Mouse (Mus musculus) CH12.LX (cell line): ENCODE results near the gene Krtap19-3.

Experiments used
- CTCF ChIP-seq, 2 experiments: IDR thresholded peaks in 1 of 2; conservative IDR thresholded peaks in 1 of 2; 2 replicates each; pipeline ENCODE4 v1.5.1; 2011 to 2012; ENCODE audit warnings: low read depth in 2 of 2, low read length in 2 of 2, improper control_type of control experiment in 1 of 2, inconsistent platforms in 1 of 2, mild to moderate bottlenecking in 1 of 2, moderate library complexity in 1 of 2
- EP300 ChIP-seq: IDR thresholded peaks from 2 replicates; pipeline ENCODE4 v1.6.1; 2011; ENCODE audit warnings: low read length, improper control_type of control experiment
- GABPA ChIP-seq: IDR thresholded peaks from 2 replicates; pipeline ENCODE4 v1.6.1; 2012; ENCODE audit warnings: low read depth, low read length, improper control_type of control experiment, inconsistent platforms; ENCODE audit not compliant: insufficient replicate concordance
- MAFK ChIP-seq: IDR thresholded peaks from 2 replicates; pipeline ENCODE4 v1.6.1; 2011; ENCODE audit warnings: low read length, improper control_type of control experiment; ENCODE audit not compliant: insufficient replicate concordance
- POLR2A ChIP-seq: IDR thresholded peaks from 2 replicates; pipeline ENCODE4 v1.6.1; 2011; ENCODE audit warnings: low read depth, mild to moderate bottlenecking, improper control_type of control experiment, low read length
- POLR2AphosphoS2 ChIP-seq: IDR thresholded peaks from 2 replicates; pipeline ENCODE4 v1.6.1; 2011; ENCODE audit warnings: low read depth, low read length, improper control_type of control experiment
- RAD21 ChIP-seq: IDR thresholded peaks from 2 replicates; pipeline ENCODE4 v1.6.1; 2011; ENCODE audit warnings: low read depth, mild to moderate bottlenecking, low read length, improper control_type of control experiment, moderate library complexity
- TBP ChIP-seq: conservative IDR thresholded peaks from 2 replicates; pipeline ENCODE4 v1.6.1; 2011; ENCODE audit warnings: low read depth, low read length, improper control_type of control experiment
- USF1 ChIP-seq: IDR thresholded peaks from 2 replicates; pipeline ENCODE4 v1.6.1; 2014; ENCODE audit warnings: low read depth, mild to moderate bottlenecking, inconsistent platforms, low read length, improper control_type of control experiment
- ZKSCAN1 ChIP-seq: IDR thresholded peaks from 2 replicates; pipeline ENCODE4 v1.6.1; 2012; ENCODE audit warnings: low read depth, inconsistent platforms, low read length, improper control_type of control experiment, borderline replicate concordance
- ZMIZ1 ChIP-seq: IDR thresholded peaks from 2 replicates; pipeline ENCODE4 v1.6.1; 2012; ENCODE audit warnings: low read depth, mild to moderate bottlenecking, inconsistent platforms, low read length, improper control_type of control experiment

DNA sequence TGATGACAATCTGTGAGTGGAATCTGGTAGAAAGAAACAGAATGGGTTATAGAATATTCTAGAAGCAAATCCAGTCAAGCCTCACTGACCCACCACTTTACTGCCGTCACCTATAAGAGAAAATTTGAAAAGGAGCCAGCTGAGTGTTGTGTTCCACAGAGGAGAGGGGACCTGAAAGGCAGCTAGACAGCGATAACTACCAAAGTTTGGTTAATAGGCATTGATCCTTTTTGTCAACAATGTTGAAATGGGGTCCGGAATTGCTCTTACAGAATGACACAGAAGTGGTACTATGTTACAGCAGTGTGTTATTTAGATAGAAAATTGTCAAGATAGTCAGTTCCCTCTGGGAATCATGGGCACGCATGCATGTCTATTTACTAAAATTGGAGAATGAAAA is 29.3 kb downstream of the Krtap19-3 start:
- TF ChIP-seq CTCF (conservative IDR thresholded peaks at IDR 0.05 in 1 of 2, IDR thresholded peaks at IDR 0.05 in 1 of 2; ENCODE audit: low read depth in 2 of 2, low read length in 2 of 2) = no peak
- no peak for TF ChIP-seq POLR2A
- TF ChIP-seq EP300 = no peak
- TF ChIP-seq TBP = no peak
- no peak for TF ChIP-seq MAFK
- no peak for TF ChIP-seq RAD21
- TF ChIP-seq USF1 = no peak
- no peak for TF ChIP-seq ZKSCAN1
- TF ChIP-seq ZMIZ1 = no peak
- no peak for TF ChIP-seq GABPA
- no peak for TF ChIP-seq POLR2AphosphoS2
